Mouse (Mus musculus): Measurements from ENCODE around the gene Ubac2. TPM values are rescaled to one million over a fixed set of nuclear protein-coding genes. Genes with fewer than 3 reads are reported as not detected.
A peak's percentile ranks its signal among the peaks of the same experiment; 100 is the strongest.

The Ubac2 gene
- polyA plus RNA-seq, 1 experiment from 2014 or later: 67.5 TPM

- peaks cover 9% of the 10 kb centered on the region; the same call in 1 of the 2 replicates for H3K36me3 ChIP-seq (ENCODE audit: control insufficient read depth, insufficient read depth, low read length)
- no peak overlapping the region for H3K4me3 ChIP-seq (ENCODE audit: low read depth, low read length)
- peaks cover 8% of the 10 kb centered on the region; the same call in 1 of the 2 replicates for H3K9me3 ChIP-seq (ENCODE audit: control insufficient read depth, low read length)
- 91% methylated on average over 4 of the region's 4 CpGs for WGBS
- no peaks in the 10 kb centered on the region; the same call in 1 of the 2 replicates for H3K4me1 ChIP-seq (replicated peaks; ENCODE audit: control insufficient read depth, insufficient read depth, low read length)
- peak; percentile 38 for DNase-seq (ENCODE audit: low spot score)
- no peak overlapping the region for H3K4me2 ChIP-seq (ENCODE audit: low read length)
- H3K27ac ChIP-seq (ENCODE audit: low read depth): no peak overlapping the region
- H3K27me3 ChIP-seq (replicated peaks; ENCODE audit: control insufficient read depth, insufficient read depth, low read length): no peaks in the 10 kb centered on the region
- no peak for ATAC-seq (replicated peaks; ENCODE audit: low FRiP score, low TSS enrichment, low read depth)
- H3K9ac ChIP-seq (ENCODE audit: low read length): no peak overlapping the region
Observed at GRCm38 (mm10) chr14:121932180-121932579, 53.8 kb downstream of the Ubac2 start.

- Histone ChIP-seq H3K9ac (ENCODE audit: low read length) (no peak overlapping the region), H3K27ac (ENCODE audit: low read depth) (no peak overlapping the region), H3K4me3 (ENCODE audit: low read depth, low read length) (no peak overlapping the region), H3K9me3 (ENCODE audit: control insufficient read depth, low read length) (peaks cover 8% of the 10 kb centered on the region; the same call in 1 of the 2 replicates), H3K36me3 (ENCODE audit: control insufficient read depth, insufficient read depth, low read length) (peaks cover 9% of the 10 kb centered on the region; the same call in 1 of the 2 replicates), H3K4me2 (ENCODE audit: low read length) (no peak overlapping the region), H3K4me1 (replicated peaks; ENCODE audit: control insufficient read depth, insufficient read depth, low read length) (no peaks in the 10 kb centered on the region; the same call in 1 of the 2 replicates), H3K27me3 (replicated peaks; ENCODE audit: control insufficient read depth, insufficient read depth, low read length) (no peaks in the 10 kb centered on the region)
- peak; percentile 4 for DNase-seq (ENCODE audit: low spot score)
- 90% methylated on average over 7 of the region's 7 CpGs for WGBS
- ATAC-seq (replicated peaks; ENCODE audit: low FRiP score, low TSS enrichment, low read depth): no peak
Observed at GRCm38 (mm10) chr14:121933906-121934596, 55.6 kb downstream of the Ubac2 start.

- no peak overlapping the region for H3K4me3 ChIP-seq (ENCODE audit: low read depth, low read length)
- H3K9me3 ChIP-seq (ENCODE audit: control insufficient read depth, low read length): peaks cover 8% of the 10 kb centered on the region; the same call in 1 of the 2 replicates
- no peaks in the 10 kb centered on the region for H3K27me3 ChIP-seq (replicated peaks; ENCODE audit: control insufficient read depth, insufficient read depth, low read length)
- peaks cover 9% of the 10 kb centered on the region; the same call in 1 of the 2 replicates for H3K36me3 ChIP-seq (ENCODE audit: control insufficient read depth, insufficient read depth, low read length)
- 92% methylated on average over 5 of the region's 5 CpGs for WGBS
- no peaks in the 10 kb centered on the region; the same call in 1 of the 2 replicates for H3K4me1 ChIP-seq (replicated peaks; ENCODE audit: control insufficient read depth, insufficient read depth, low read length)
- H3K9ac ChIP-seq (ENCODE audit: low read length): no peak overlapping the region
- H3K27ac ChIP-seq (ENCODE audit: low read depth): no peak overlapping the region
- H3K4me2 ChIP-seq (ENCODE audit: low read length): no peak overlapping the region
- no peak for DNase-seq (ENCODE audit: low spot score)
- no peak for ATAC-seq (replicated peaks; ENCODE audit: low FRiP score, low TSS enrichment, low read depth)
Observed at GRCm38 (mm10) chr14:121934597-121934946, 56.2 kb downstream of the Ubac2 start.

GRCm38 (mm10) chr14:121936356-121936755 lies 57.9 kb downstream of the Ubac2 start:
- peak; percentile 21 for DNase-seq (ENCODE audit: low spot score)
- ATAC-seq (replicated peaks; ENCODE audit: low FRiP score, low TSS enrichment, low read depth): no peak
- Histone ChIP-seq H3K4me3 (ENCODE audit: low read depth, low read length) (no peak overlapping the region), H3K9me3 (ENCODE audit: control insufficient read depth, low read length) (peaks cover 8% of the 10 kb centered on the region; the same call in 1 of the 2 replicates), H3K9ac (ENCODE audit: low read length) (no peak overlapping the region), H3K36me3 (ENCODE audit: control insufficient read depth, insufficient read depth, low read length) (peaks cover 9% of the 10 kb centered on the region; the same call in 1 of the 2 replicates), H3K4me2 (ENCODE audit: low read length) (no peak overlapping the region), H3K4me1 (replicated peaks; ENCODE audit: control insufficient read depth, insufficient read depth, low read length) (no peaks in the 10 kb centered on the region; the same call in 1 of the 2 replicates), H3K27ac (ENCODE audit: low read depth) (no peak overlapping the region), H3K27me3 (replicated peaks; ENCODE audit: control insufficient read depth, insufficient read depth, low read length) (no peaks in the 10 kb centered on the region)
- 94% methylated on average over 4 of the region's 4 CpGs for WGBS

- no peak overlapping the region for H3K4me2 ChIP-seq (ENCODE audit: low read length)
- no peak for DNase-seq (ENCODE audit: low spot score)
- no peak overlapping the region for H3K27ac ChIP-seq (ENCODE audit: low read depth)
- H3K4me3 ChIP-seq (ENCODE audit: low read depth, low read length): no peak overlapping the region
- H3K9ac ChIP-seq (ENCODE audit: low read length): no peak overlapping the region
- H3K9me3 ChIP-seq (ENCODE audit: control insufficient read depth, low read length): peaks cover 8% of the 10 kb centered on the region; the same call in 1 of the 2 replicates
- no peak for ATAC-seq (replicated peaks; ENCODE audit: low FRiP score, low TSS enrichment, low read depth)
- WGBS: 72% methylated on average over 8 of the region's 8 CpGs
- no peaks in the 10 kb centered on the region for H3K4me1 ChIP-seq (replicated peaks; ENCODE audit: control insufficient read depth, insufficient read depth, low read length)
- peaks cover 9% of the 10 kb centered on the region; the same call in 1 of the 2 replicates for H3K36me3 ChIP-seq (ENCODE audit: control insufficient read depth, insufficient read depth, low read length)
- H3K27me3 ChIP-seq (replicated peaks; ENCODE audit: control insufficient read depth, insufficient read depth, low read length): no peaks in the 10 kb centered on the region
Observed at GRCm38 (mm10) chr14:121936856-121937255, 58.4 kb downstream of the Ubac2 start.

- DNase-seq (ENCODE audit: low spot score): peak; percentile 47
- H3K36me3 ChIP-seq (ENCODE audit: control insufficient read depth, insufficient read depth, low read length): peaks cover 9% of the 10 kb centered on the region; the same call in 1 of the 2 replicates
- 0 out of 2 replicates have a peak overlapping the region, but pooled peaks have one; percentile 6 for H3K27ac ChIP-seq (ENCODE audit: low read depth)
- WGBS: 80% methylated on average over 11 of the region's 11 CpGs
- peaks cover 8% of the 10 kb centered on the region; the same call in 1 of the 2 replicates for H3K9me3 ChIP-seq (ENCODE audit: control insufficient read depth, low read length)
- no peaks in the 10 kb centered on the region for H3K4me1 ChIP-seq (replicated peaks; ENCODE audit: control insufficient read depth, insufficient read depth, low read length)
- no peaks in the 10 kb centered on the region for H3K27me3 ChIP-seq (replicated peaks; ENCODE audit: control insufficient read depth, insufficient read depth, low read length)
- H3K4me3 ChIP-seq (ENCODE audit: low read depth, low read length): no peak overlapping the region
- ATAC-seq (replicated peaks; ENCODE audit: low FRiP score, low TSS enrichment, low read depth): no peak
- H3K9ac ChIP-seq (ENCODE audit: low read length): no peak overlapping the region
- no peak overlapping the region for H3K4me2 ChIP-seq (ENCODE audit: low read length)
Observed at GRCm38 (mm10) chr14:121937601-121938255, 59.3 kb downstream of the Ubac2 start.

- H3K36me3 ChIP-seq (ENCODE audit: control insufficient read depth, insufficient read depth, low read length): peaks cover 9% of the 10 kb centered on the region; the same call in 1 of the 2 replicates
- peak; percentile 39 for DNase-seq (ENCODE audit: low spot score)
- no peaks in the 10 kb centered on the region for H3K4me1 ChIP-seq (replicated peaks; ENCODE audit: control insufficient read depth, insufficient read depth, low read length)
- ATAC-seq (replicated peaks; ENCODE audit: low FRiP score, low TSS enrichment, low read depth): no peak
- H3K9ac ChIP-seq (ENCODE audit: low read length): no peak overlapping the region
- 0 out of 2 replicates have a peak overlapping the region, but pooled peaks have one; percentile 6 for H3K27ac ChIP-seq (ENCODE audit: low read depth)
- H3K4me3 ChIP-seq (ENCODE audit: low read depth, low read length): no peak overlapping the region
- WGBS: 91% methylated on average over 11 of the region's 11 CpGs
- H3K27me3 ChIP-seq (replicated peaks; ENCODE audit: control insufficient read depth, insufficient read depth, low read length): no peaks in the 10 kb centered on the region
- peaks cover 10% of the 10 kb centered on the region; the same call in 1 of the 2 replicates for H3K9me3 ChIP-seq (ENCODE audit: control insufficient read depth, low read length)
- no peak overlapping the region for H3K4me2 ChIP-seq (ENCODE audit: low read length)
Observed at GRCm38 (mm10) chr14:121938256-121939191, 60.1 kb downstream of the Ubac2 start.

- Histone ChIP-seq H3K4me1 (replicated peaks; ENCODE audit: control insufficient read depth, insufficient read depth, low read length) (no peaks in the 10 kb centered on the region), H3K4me2 (ENCODE audit: low read length) (no peak overlapping the region), H3K9ac (ENCODE audit: low read length) (no peak overlapping the region), H3K27me3 (replicated peaks; ENCODE audit: control insufficient read depth, insufficient read depth, low read length) (no peaks in the 10 kb centered on the region), H3K27ac (ENCODE audit: low read depth) (no peak overlapping the region), H3K4me3 (ENCODE audit: low read depth, low read length) (no peak overlapping the region), H3K36me3 (ENCODE audit: control insufficient read depth, insufficient read depth, low read length) (peaks cover 1% of the 10 kb centered on the region; the same call in 1 of the 2 replicates), H3K9me3 (ENCODE audit: control insufficient read depth, low read length) (peaks cover 10% of the 10 kb centered on the region; the same call in 1 of the 2 replicates)
- 88% methylated on average over 3 of the region's 3 CpGs for WGBS
- ATAC-seq (replicated peaks; ENCODE audit: low FRiP score, low TSS enrichment, low read depth) (no peak), DNase-seq (ENCODE audit: low spot score) (peak; percentile 20)
Observed at GRCm38 (mm10) chr14:121939582-121939981, 61.2 kb downstream of the Ubac2 start.
